Mouse (Mus musculus) cortical plate, adult 2 months (tissue): ENCODE measurements around the gene Capn3. TPM values are rescaled to one million over a fixed set of nuclear protein-coding genes. Genes with fewer than 3 reads are reported as not detected.

Experiments used
- H3K27ac ChIP-seq: fragments of 200-500 bp; 2 replicates; pipeline ENCODE4 v1.5.1; 2012; ENCODE audit warnings: low read length, control low read depth, inconsistent platforms; ENCODE audit not compliant: insufficient read depth
- H3K4me1 ChIP-seq: fragments of 200-500 bp; 2 replicates; pipeline ENCODE4 v1.6.1; 2011; ENCODE audit warnings: low read length; ENCODE audit not compliant: control insufficient read depth, insufficient read depth
- H3K4me3 ChIP-seq: fragments of 200-500 bp; 2 replicates; pipeline ENCODE4 v1.5.1; 2011; ENCODE audit warnings: mild to moderate bottlenecking, low read length, control low read depth; ENCODE audit not compliant: insufficient read depth
- CTCF ChIP-seq: fragments of 200-500 bp; IDR thresholded peaks from 2 replicates; pipeline ENCODE4 v1.5.1; 2011; ENCODE audit warnings: mild to moderate bottlenecking, control low read depth, low read length; ENCODE audit not compliant: insufficient read depth; ENCODE audit errors: extremely low read depth
- POLR2A ChIP-seq: fragments of 200-500 bp; IDR thresholded peaks from 2 replicates; pipeline ENCODE4 v1.6.1; 2011; ENCODE audit warnings: mild to moderate bottlenecking, low read length, control low read depth; ENCODE audit not compliant: insufficient read depth; ENCODE audit errors: extremely low read depth
- polyA plus RNA-seq: library from polyadenylated mRNA; depleted of rRNA; stranded (reverse); fragments of >200 nt; gene quantifications from 2 replicates; pipeline ENCODE4 v1.2.3, GENCODE M21; 2012; rRNA removed

Capn3 gene
- polyA plus RNA-seq, 1 experiment = 4.9 TPM

DNA sequence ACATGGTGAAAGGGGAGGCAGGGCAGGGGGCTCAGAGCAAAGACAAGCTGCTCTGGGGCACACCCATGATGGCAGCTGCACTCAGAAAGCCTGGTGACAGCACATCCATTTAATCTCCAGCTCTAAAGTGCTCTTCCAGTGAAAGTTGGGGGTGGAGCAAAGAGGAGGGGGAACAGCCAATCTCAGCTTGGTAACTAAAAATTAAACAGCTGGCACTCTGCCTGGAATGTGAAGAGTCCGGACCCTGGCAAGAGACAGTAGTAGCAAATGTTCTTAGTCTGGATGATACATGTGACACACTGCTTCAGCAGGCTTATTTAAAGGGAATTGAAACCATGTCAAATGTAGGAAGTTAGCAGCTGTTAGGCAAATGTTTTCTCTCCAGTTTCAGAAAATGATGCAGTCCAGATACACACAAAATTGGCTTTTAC lies 84.0 kb downstream of the Capn3 start:
- Histone ChIP-seq H3K27ac (no peak overlapping the region), H3K4me1 (peaks cover 2% of the 10 kb centered on the region; the same call in 1 of the 2 replicates), H3K4me3 (no peak overlapping the region)
- no peak for TF ChIP-seq CTCF
- TF ChIP-seq POLR2A = no peak

GRCm38 (mm10) chr2:120544732-120545131 lies 88.9 kb downstream of the Capn3 start:
- no peaks in the 10 kb centered on the region for H3K4me1 ChIP-seq
- no peak for TF ChIP-seq CTCF
- TF ChIP-seq POLR2A = no peak
- no peak overlapping the region for H3K27ac ChIP-seq
- H3K4me3 ChIP-seq = no peak overlapping the region

Other genes starting within 250 kb of the Capn3 start
- gene Pla2g4e, start 210.7 kb upstream of the Capn3 start, polyA plus RNA-seq = 17.2 and 20.5 TPM in 2 replicates
- gene Pla2g4d, start 166.8 kb upstream of the Capn3 start, polyA plus RNA-seq = 0.04 TPM in 2 replicates
- 0.10 and 0.11 TPM in 2 replicates for gene Pla2g4f, start 141.9 kb upstream of the Capn3 start, polyA plus RNA-seq
- 56.5 and 58.2 TPM in 2 replicates for gene Vps39, start 102.9 kb upstream of the Capn3 start, polyA plus RNA-seq
- gene Ganc, start 52.1 kb upstream of the Capn3 start, polyA plus RNA-seq = 10.7 and 11.3 TPM in 2 replicates
- 22.4 and 24.4 TPM in 2 replicates for gene Tmem87a, start 51.9 kb upstream of the Capn3 start, polyA plus RNA-seq
- 76.6 and 77.9 TPM in 2 replicates for gene Zfp106, start 107.8 kb downstream of the Capn3 start, polyA plus RNA-seq
- 19.3 TPM in 2 replicates for gene Snap23, start 111.7 kb downstream of the Capn3 start, polyA plus RNA-seq
- 17.4 TPM in 2 replicates for gene Haus2, start 153.4 kb downstream of the Capn3 start, polyA plus RNA-seq
- gene Lrrc57, start 153.5 kb downstream of the Capn3 start, polyA plus RNA-seq = 44.1 and 46.4 TPM in 2 replicates
- 13.7 and 14.1 TPM in 2 replicates for gene Stard9, start 173.1 kb downstream of the Capn3 start, polyA plus RNA-seq